Mouse (Mus musculus) hindbrain, embryonic 15.5 days (tissue): Measurements from ENCODE around the gene Oas3. TPM values are rescaled to one million over a fixed set of nuclear protein-coding genes. Genes with fewer than 3 reads are reported as not detected.
A peak's percentile ranks its signal among the peaks of the same experiment; 100 is the strongest.

Experiments
- ATAC-seq: fragments of 200-750 bp; cut with Nextera tagmentation; 2 replicates; pipeline ENCODE4 v1.8.0; 2017; ENCODE audit warnings: low read depth, moderate number of reproducible peaks, moderate TSS enrichment; ENCODE audit not compliant: low FRiP score
- H3K27ac ChIP-seq: fragments of 300-500 bp; sonication (generic); replicated peaks from 2 replicates; pipeline ENCODE4 v1.5.1; 2015; ENCODE audit warnings: mild to moderate bottlenecking, inconsistent platforms
- H3K27me3 ChIP-seq: fragments of 300-500 bp; sonication (generic); 2 replicates; pipeline ENCODE4 v1.6.1; 2015; ENCODE audit warnings: control low read depth, inconsistent platforms
- H3K36me3 ChIP-seq: fragments of 300-500 bp; sonication (generic); 2 replicates; pipeline ENCODE4 v1.6.1; 2015; ENCODE audit warnings: control low read depth, inconsistent platforms
- H3K4me1 ChIP-seq: fragments of 300-500 bp; sonication (generic); replicated peaks from 2 replicates; pipeline ENCODE4 v1.6.1; 2015; ENCODE audit warnings: control low read depth, inconsistent platforms
- H3K4me2 ChIP-seq: fragments of 300-500 bp; sonication (generic); 2 replicates; pipeline ENCODE4 v1.6.1; 2015; ENCODE audit warnings: moderate library complexity, mild to moderate bottlenecking, inconsistent platforms
- H3K4me3 ChIP-seq: fragments of 300-500 bp; sonication (generic); 2 replicates; pipeline ENCODE4 v1.5.1; 2015; ENCODE audit warnings: mild to moderate bottlenecking, inconsistent platforms
- H3K9ac ChIP-seq: fragments of 300-500 bp; sonication (generic); 2 replicates; pipeline ENCODE4 v1.6.1; 2015; ENCODE audit warnings: inconsistent platforms
- H3K9me3 ChIP-seq: fragments of 300-500 bp; sonication (generic); 2 replicates; pipeline ENCODE4 v1.6.1; 2016; ENCODE audit warnings: control low read depth, inconsistent platforms
- WGBS: fragments of 180-500 bp; shearing (Covaris S2); methylation state at CpG from one replicate; pipeline ENCODE4 v1.1.7; 2015; 5-methylcytosine and 5-hydroxymethylcytosine counted together
- polyA plus RNA-seq: library from polyadenylated mRNA; unstranded; fragments of >200 nt; fragmentation: Nextera tagmentation; extraction: Ambion mirVana; gene quantifications from 2 replicates; pipeline ENCODE4 v1.2.1, GENCODE M21; 2015

The Oas3 gene
- polyA plus RNA-seq, 1 experiment from 2014 or later: 1.1 TPM

DNA sequence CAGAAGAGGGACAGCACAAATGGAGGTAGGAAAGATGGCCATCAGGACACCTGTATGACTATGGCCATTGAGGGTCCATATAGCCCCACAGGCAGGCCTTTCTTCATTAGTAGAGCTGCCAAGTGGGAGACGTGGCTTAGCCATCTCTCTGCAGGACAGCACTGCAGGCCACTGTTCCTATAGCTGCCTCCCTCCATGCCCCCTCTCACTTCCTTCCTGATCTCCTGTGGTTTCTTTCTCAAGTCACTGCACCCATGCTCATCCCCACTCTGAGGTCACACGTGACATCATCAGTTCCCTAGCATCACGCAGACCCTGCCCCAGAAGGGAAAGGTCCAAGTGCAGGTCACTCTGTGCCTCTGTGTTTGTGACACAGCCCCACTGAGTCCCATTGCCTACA, 9.6 kb upstream of the Oas3 start:
- H3K36me3 ChIP-seq: no peaks in the 10 kb centered on the region
- 80% methylated on average over 3 of the region's 3 CpGs for WGBS
- H3K4me1 ChIP-seq: no peaks in the 10 kb centered on the region
- no peak overlapping the region for H3K27ac ChIP-seq
- no peak overlapping the region for H3K9ac ChIP-seq
- H3K27me3 ChIP-seq: no peaks in the 10 kb centered on the region
- H3K4me3 ChIP-seq: no peak overlapping the region
- no peak for ATAC-seq
- H3K4me2 ChIP-seq: no peak overlapping the region
- H3K9me3 ChIP-seq: no peaks in the 10 kb centered on the region

DNA sequence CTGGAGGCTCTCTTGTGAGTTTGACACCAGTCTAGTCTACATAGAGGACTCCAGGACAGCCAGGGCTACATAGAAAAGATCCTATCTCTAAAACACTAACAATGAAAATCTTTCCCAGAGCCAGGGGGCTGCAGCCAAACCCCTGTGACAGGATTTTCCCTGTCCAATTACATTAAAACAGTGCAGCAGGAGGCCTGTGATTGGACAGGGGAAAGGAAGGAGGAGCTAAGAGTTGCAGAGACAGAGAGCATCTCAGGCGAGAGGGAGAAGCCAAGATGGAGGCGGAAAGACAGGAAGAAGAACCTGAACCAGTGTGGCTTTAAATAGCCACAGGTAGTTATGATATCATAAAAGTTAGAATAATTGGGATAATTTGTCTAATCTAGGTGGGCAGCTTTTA, 5.0 kb upstream of the Oas3 start:
- Histone ChIP-seq H3K27me3 (no peaks in the 10 kb centered on the region), H3K36me3 (no peaks in the 10 kb centered on the region), H3K4me3 (no peak overlapping the region), H3K9ac (no peak overlapping the region), H3K4me1 (no peaks in the 10 kb centered on the region), H3K27ac (no peak overlapping the region), H3K4me2 (no peak overlapping the region), H3K9me3 (no peaks in the 10 kb centered on the region)
- no peak for ATAC-seq
- WGBS: 72% methylated on average over 2 of the region's 2 CpGs

DNA sequence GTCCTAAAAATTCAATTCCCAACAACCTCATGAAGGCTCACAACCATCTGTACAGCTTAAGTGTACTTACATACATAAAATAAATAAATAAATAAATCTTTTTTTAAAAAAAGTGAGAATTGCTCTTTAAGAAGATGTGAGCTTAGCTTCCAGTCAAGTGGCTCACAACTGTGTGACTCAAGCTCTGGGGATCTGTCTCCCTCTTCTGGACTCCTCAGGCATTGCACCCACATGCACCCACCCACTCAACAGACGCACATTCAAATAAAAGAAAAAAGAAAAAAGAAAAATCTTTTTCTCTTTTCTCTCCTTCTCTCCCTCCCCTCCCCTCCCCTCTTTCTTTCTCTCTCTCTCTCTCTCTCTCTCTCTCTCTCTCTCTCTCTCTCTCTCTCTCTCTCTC, 4.2 kb upstream of the Oas3 start:
- ATAC-seq: no peak
- WGBS: 91% methylated on average over 1 of the region's 1 CpGs
- Histone ChIP-seq H3K27me3 (no peaks in the 10 kb centered on the region), H3K4me1 (no peaks in the 10 kb centered on the region), H3K4me3 (no peak overlapping the region), H3K9ac (no peak overlapping the region), H3K4me2 (no peak overlapping the region), H3K36me3 (no peaks in the 10 kb centered on the region), H3K27ac (no peak overlapping the region), H3K9me3 (no peaks in the 10 kb centered on the region)

DNA sequence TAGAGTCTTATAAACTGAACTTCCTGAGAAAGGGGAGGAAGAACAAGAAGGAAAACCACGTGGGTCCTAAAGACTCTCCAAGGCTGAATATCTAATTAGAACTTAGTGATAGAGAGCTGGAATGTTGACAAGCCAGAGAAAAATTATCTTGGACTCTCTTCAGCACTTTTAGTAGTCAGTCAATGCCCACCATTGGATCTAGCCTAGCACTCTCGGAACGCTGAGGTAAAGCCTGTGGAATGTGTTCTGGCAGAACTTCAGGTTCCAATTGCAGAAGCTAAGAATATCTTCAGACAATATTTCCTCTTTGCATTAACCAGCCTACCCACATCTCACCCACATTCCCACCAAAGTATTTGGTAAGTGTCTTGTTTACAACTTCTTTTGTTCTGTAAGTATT, 2.5 kb upstream of the Oas3 start:
- Histone ChIP-seq H3K27me3 (no peaks in the 10 kb centered on the region), H3K9me3 (no peaks in the 10 kb centered on the region), H3K4me1 (no peaks in the 10 kb centered on the region), H3K36me3 (no peaks in the 10 kb centered on the region), H3K4me2 (no peak overlapping the region), H3K4me3 (no peak overlapping the region), H3K9ac (no peak overlapping the region), H3K27ac (no peak overlapping the region)
- ATAC-seq: no peak
- WGBS: 63% methylated on average over 3 of the region's 3 CpGs

DNA sequence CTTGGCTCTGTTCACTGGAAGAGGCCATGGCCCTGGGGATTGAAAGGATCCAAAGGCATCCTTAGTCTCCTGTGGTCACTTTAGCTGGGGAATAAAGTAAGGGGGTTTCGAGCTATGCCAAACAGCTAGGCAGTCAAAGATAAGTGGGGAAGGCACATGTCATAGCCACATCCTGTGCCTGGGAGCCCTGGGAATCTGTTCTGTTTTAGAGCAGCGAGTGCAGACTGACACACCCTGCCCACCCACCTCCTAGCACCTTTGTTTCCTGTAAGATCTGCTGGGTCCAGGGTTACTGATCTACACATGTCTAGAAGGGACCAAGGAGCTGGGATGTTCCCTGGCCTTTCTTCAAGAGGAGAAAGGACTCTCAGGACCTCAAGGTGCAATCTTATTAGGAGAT, 1.5 kb upstream of the Oas3 start:
- no peak overlapping the region for H3K9ac ChIP-seq
- no peaks in the 10 kb centered on the region for H3K9me3 ChIP-seq
- H3K4me2 ChIP-seq: no peak overlapping the region
- no peaks in the 10 kb centered on the region for H3K27me3 ChIP-seq
- no peak overlapping the region for H3K27ac ChIP-seq
- WGBS: 78% methylated on average over 2 of the region's 2 CpGs
- ATAC-seq: no peak
- no peak overlapping the region for H3K4me3 ChIP-seq
- no peaks in the 10 kb centered on the region for H3K36me3 ChIP-seq
- H3K4me1 ChIP-seq: no peaks in the 10 kb centered on the region

DNA sequence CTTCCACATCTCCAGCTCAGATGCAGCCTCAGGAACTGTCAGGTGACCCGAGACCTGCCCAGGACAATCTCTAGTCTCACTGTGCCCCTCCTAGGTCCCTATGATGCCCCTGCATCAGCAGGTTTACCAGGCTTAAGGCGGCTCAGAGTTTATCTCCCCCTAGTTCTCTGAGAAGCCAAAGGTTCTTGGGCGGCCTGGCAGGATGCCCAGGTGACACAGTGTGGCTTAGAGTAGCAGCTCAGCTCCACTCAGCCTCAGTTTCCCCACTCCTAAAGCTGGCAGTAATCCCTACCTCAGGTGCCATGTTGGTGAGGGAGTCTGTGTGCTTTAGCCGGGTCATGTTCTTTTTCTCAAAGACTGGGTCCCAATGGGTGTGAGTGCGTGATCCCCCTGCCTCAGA, 660 bp downstream of the Oas3 start:
- WGBS: 85% methylated on average over 5 of the region's 5 CpGs
- Histone ChIP-seq H3K27ac (no peak overlapping the region), H3K36me3 (no peaks in the 10 kb centered on the region), H3K4me3 (no peak overlapping the region), H3K4me2 (no peak overlapping the region), H3K9me3 (no peaks in the 10 kb centered on the region), H3K27me3 (no peaks in the 10 kb centered on the region), H3K9ac (no peak overlapping the region), H3K4me1 (no peaks in the 10 kb centered on the region)
- no peak for ATAC-seq

DNA sequence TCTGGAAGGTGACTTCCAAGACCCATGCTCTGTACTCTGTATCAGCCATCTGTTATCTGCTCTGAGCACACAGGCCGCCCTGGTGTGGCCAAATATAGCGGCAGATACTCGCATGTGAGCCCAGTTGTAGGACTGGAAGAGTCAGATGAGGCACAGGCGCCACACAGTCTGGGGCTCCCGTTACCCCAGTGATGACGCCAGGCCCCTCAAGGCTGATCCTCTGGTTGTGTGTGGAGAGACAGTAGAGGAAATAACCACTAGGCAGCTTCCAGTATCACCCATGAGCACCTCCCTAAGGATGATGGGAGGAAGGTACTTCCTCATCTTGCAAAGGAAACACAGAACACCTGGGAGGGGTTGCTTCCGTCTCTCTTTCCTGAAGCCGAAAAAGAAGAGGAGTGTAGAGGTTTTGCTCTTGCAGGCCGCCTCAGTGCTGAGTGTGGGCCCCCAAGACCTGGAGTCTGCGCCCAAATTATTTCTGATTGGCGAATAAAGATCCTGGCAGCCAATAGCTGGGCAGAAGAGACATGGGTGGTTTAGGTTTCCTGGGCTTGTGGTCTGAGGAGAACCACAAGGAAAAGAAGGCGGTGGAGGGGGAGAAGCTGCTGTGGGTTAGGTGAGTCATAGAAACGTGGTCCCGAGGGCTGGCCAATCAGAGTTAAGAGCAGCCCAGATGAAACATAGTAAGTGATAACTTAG, 2.0 kb downstream of the Oas3 start:
- ATAC-seq: no peak
- H3K4me2 ChIP-seq: no peak overlapping the region
- no peak overlapping the region for H3K4me3 ChIP-seq
- no peak overlapping the region for H3K9ac ChIP-seq
- H3K9me3 ChIP-seq: no peaks in the 10 kb centered on the region
- no peaks in the 10 kb centered on the region for H3K27me3 ChIP-seq
- H3K27ac ChIP-seq: no peak overlapping the region
- H3K4me1 ChIP-seq: no peaks in the 10 kb centered on the region
- H3K36me3 ChIP-seq: no peaks in the 10 kb centered on the region
- WGBS: 82% methylated on average over 14 of the region's 14 CpGs

DNA sequence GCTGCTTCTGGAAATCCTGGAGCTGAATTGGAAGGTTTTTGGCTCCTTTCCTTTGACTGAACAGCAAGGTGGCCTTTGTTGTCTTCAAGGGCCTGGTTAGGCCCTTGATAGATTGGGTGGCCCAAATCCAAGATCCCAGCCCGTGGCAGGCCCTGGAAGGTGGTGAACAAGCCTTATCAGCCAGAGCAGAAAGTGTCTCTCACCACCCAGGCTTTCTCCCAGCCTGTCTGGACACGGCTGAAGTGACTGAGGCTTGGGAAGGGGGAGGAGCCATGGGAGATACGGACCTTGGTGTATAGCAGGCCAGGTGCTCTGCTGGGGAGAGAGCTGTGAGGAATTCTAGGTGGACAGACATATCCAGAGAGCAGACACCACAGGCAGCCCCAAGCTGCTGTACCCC, 8.1 kb downstream of the Oas3 start:
- 68% methylated on average over 3 of the region's 3 CpGs for WGBS
- Histone ChIP-seq H3K4me1 (no peaks in the 10 kb centered on the region), H3K27ac (no peak overlapping the region), H3K4me2 (no peak overlapping the region), H3K36me3 (no peaks in the 10 kb centered on the region), H3K4me3 (no peak overlapping the region), H3K27me3 (no peaks in the 10 kb centered on the region), H3K9ac (no peak overlapping the region), H3K9me3 (no peaks in the 10 kb centered on the region)
- ATAC-seq: no peak

DNA sequence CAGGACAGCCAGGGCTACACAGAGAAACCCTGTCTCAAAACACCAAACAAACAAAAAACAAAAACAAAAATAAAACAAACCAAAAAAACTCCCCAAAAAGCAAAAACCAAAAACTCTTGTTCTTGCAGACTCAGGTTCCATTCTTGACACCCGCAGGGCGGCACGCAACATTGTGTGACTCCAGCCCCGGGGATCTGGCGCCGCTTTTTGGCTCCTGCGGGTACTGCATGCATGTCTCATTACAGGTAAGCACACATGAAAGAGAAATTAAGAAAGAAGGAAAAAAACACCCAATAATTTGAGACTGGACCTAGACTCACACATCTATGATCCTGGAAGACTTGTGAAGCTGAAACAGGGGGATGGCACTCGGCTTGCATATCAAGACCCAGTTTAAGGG, 12.5 kb downstream of the Oas3 start:
- Histone ChIP-seq H3K9ac (no peak overlapping the region), H3K4me2 (no peak overlapping the region), H3K4me3 (no peak overlapping the region), H3K4me1 (0 out of 2 replicates have a peak, but pooled peaks cover 4% of the 10 kb centered on the region), H3K9me3 (no peaks in the 10 kb centered on the region), H3K27ac (no peak overlapping the region), H3K36me3 (no peaks in the 10 kb centered on the region), H3K27me3 (no peaks in the 10 kb centered on the region)
- ATAC-seq: no peak
- WGBS: 73% methylated on average over 8 of the region's 8 CpGs

DNA sequence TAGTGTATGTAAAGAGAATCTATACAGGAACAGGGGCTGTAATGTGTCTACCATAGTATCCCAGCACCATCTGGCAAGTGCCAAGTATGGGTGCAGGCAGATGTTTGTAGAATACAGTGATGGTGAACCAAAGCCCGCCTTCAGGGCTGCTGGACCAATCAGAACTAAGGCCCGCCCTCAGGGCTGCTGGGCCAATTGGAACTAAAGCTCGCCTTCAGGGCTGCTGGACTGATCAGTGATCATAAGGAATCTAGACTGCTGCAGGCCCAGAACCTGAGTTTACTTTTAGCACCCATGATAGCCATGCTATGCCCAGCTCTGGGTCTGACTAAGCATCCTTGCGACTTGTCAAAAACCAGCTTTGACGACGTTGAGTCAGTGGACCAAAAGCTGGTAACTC, 15.6 kb downstream of the Oas3 start:
- WGBS: 24% methylated on average over 6 of the region's 6 CpGs
- peak; percentile 78; the same call in 1 of the 2 replicates for ATAC-seq
- H3K27me3 ChIP-seq: no peaks in the 10 kb centered on the region
- H3K4me3 ChIP-seq: no peak overlapping the region
- no peak overlapping the region for H3K9ac ChIP-seq
- no peak overlapping the region for H3K27ac ChIP-seq
- H3K4me1 ChIP-seq: 0 out of 2 replicates have a peak, but pooled peaks cover 4% of the 10 kb centered on the region
- no peaks in the 10 kb centered on the region for H3K36me3 ChIP-seq
- no peaks in the 10 kb centered on the region for H3K9me3 ChIP-seq
- H3K4me2 ChIP-seq: peak overlapping the region; percentile 0; the same call in 1 of the 2 replicates

DNA sequence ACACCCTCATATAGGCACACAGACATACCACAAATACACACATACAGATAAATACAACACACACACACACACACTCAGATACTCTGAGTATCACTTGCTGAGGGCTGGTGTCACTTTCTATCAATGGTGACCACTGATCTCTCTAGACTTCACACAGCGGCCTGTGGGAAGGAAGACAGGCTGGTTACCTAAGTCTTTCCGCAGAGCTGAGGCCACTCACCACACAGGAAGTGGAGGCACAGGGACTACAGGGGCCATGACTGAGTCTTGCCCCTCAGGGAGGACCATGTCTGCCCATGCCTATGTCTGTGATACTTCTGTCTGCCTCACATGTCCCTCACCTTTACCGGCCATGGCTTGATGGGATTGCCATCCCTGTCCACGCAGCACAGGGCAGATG, 23.2 kb downstream of the Oas3 start:
- ATAC-seq: no peak

DNA sequence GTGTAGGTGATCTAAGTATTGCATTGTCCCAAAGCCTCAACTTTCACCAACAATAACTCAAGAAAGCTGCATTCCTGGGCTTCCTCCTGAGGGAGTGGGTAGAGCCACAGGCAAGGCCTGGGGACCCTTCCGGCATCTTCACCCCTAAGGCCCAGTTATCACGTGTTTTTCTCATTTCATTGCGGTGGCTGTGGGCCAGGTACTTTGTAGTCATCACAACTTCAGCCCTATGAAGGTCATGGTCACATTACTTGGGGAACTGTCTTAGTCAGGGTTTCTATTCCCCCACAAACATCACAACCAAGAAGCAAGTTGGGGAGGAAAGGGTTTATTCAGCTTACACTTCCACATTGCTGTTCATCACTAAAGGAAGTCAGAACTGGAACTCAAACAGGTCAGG, 24.7 kb downstream of the Oas3 start:
- Histone ChIP-seq H3K27me3 (no peaks in the 10 kb centered on the region), H3K27ac (no peak overlapping the region), H3K4me2 (no peak overlapping the region), H3K9me3 (no peaks in the 10 kb centered on the region), H3K4me3 (no peak overlapping the region), H3K36me3 (no peaks in the 10 kb centered on the region), H3K4me1 (no peaks in the 10 kb centered on the region), H3K9ac (no peak overlapping the region)
- no peak for ATAC-seq
- 75% methylated on average over 3 of the region's 3 CpGs for WGBS

More for the DNA sequence above, 23.2 kb downstream of the Oas3 start:
- Histone ChIP-seq H3K9me3 (no peaks in the 10 kb centered on the region), H3K36me3 (no peaks in the 10 kb centered on the region), H3K27ac (no peak overlapping the region), H3K4me2 (no peak overlapping the region), H3K9ac (no peak overlapping the region), H3K4me1 (no peaks in the 10 kb centered on the region), H3K4me3 (no peak overlapping the region), H3K27me3 (no peaks in the 10 kb centered on the region)
- 95% methylated on average over 4 of the region's 4 CpGs for WGBS

DNA sequence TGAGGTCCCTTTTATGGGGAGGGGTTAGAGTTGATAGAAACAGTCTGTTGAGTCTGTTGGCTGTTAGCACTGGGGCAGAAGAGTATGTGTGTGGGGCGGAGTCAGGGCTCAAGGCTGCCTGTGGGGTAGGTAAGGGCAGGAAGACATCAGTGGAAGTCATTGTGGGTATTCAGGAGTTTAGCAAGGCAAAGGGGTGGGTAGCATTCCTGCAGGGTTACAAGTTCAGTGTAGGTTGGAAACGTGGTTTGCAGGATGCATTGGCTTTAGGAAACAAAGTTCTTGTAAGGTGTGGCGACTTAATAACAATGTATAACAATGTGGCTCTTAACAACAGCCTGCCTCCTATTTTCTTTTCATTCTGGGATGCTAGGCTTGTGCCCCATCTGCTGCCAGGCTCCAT, 26.3 kb downstream of the Oas3 start:
- Histone ChIP-seq H3K4me3 (no peak overlapping the region), H3K9ac (no peak overlapping the region), H3K4me1 (0 out of 2 replicates have a peak, but pooled peaks cover 2% of the 10 kb centered on the region), H3K27me3 (no peaks in the 10 kb centered on the region), H3K4me2 (no peak overlapping the region), H3K36me3 (no peaks in the 10 kb centered on the region), H3K27ac (no peak overlapping the region), H3K9me3 (no peaks in the 10 kb centered on the region)
- 77% methylated on average over 3 of the region's 3 CpGs for WGBS
- no peak for ATAC-seq
